24 mouse cellular contexts compared by ENCODE assay signal in genomic region chr13:46540943-46541342, GRCm38 (mm10). TPM values are rescaled to one million over a fixed set of nuclear protein-coding genes. Genes with fewer than 3 reads are reported as not detected.
A peak's percentile ranks its signal among the peaks of the same experiment; 100 is the strongest.
DNase-seq lines count a peak whose midpoint lies in the region; ATAC-seq and TF ChIP-seq lines count a peak whose summit lies in the region.
"Had no signal": no experiment of that assay in that cellular context is flagged by ENCODE, and none has a peak within 500 bp of the region (broad histone marks: within the 10 kb centered on the region; RNA-seq: fewer than 3 reads in every experiment).

No protein-coding gene starts in this region.

- no peak overlapping the region for H3K4me3 ChIP-seq in hindbrain, embryonic 11.5 days (ENCODE audit: low read depth, low read length)
- H3K4me3 ChIP-seq in hindbrain, embryonic 13.5 days, result no peak overlapping the region
- H3K4me3 ChIP-seq in forebrain, postnatal 0 days (ENCODE audit: low read depth, low read length), result no peak overlapping the region

- no peak for ATAC-seq in hindbrain, embryonic 11.5 days (ENCODE audit: low FRiP score)
- no peak for ATAC-seq in hindbrain, embryonic 13.5 days (ENCODE audit: low FRiP score)
- peak; percentile 34; the same call in 1 of the 2 replicates for ATAC-seq in forebrain, postnatal 0 days
- ATAC-seq: inflammation-experienced regulatory T-cells, adult 6 months; liver, postnatal 0 days; lung, postnatal 0 days; midbrain, embryonic 16.5 days; Patski had no signal

- no peaks in the 10 kb centered on the region for H3K9me3 ChIP-seq in hindbrain, embryonic 11.5 days (ENCODE audit: control insufficient read depth, low read length)
- H3K9me3 ChIP-seq in hindbrain, embryonic 13.5 days, result no peaks in the 10 kb centered on the region
- H3K9me3 ChIP-seq in forebrain, postnatal 0 days (ENCODE audit: low read length), result no peaks in the 10 kb centered on the region

- no peak overlapping the region for H3K9ac ChIP-seq in hindbrain, embryonic 11.5 days (ENCODE audit: low read depth, low read length)
- no peak overlapping the region for H3K9ac ChIP-seq in hindbrain, embryonic 13.5 days
- H3K9ac ChIP-seq in forebrain, postnatal 0 days, result no peak overlapping the region
- H3K9ac ChIP-seq: liver, postnatal 0 days had no signal

- DNase-seq in hindbrain, embryonic 11.5 days (ENCODE audit: low spot score), result peak; percentile 24
- DNase-seq in Muller cell, postnatal 12 days (ENCODE audit: inconsistent ontology term), result peak; percentile 90
- peak; percentile 19 for DNase-seq in embryo, embryonic 11 days
- no peak for DNase-seq in forebrain, postnatal 0 days
- DNase-seq in frontal cortex, postnatal 14 days (ENCODE audit: low spot score in 2 of 2), result no peak
- no peak for DNase-seq in cerebellum, postnatal 4 days (ENCODE audit: low spot score in 2 of 2)
- DNase-seq: adrenal gland, adult 2 months; cerebellum, adult 18-20 months; cerebellum, postnatal 14 days; gastrocnemius, postnatal 36 days; heart, postnatal 4 days; kidney, adult 8-10 months; kidney, postnatal 10 days; liver, postnatal 0 days; right cerebral cortex, postnatal 14 days; thymus, adult 2 months had no signal

- H3K4me2 ChIP-seq in hindbrain, embryonic 11.5 days (replicated peaks; ENCODE audit: low read depth, low read length), result no peak overlapping the region
- H3K4me2 ChIP-seq in hindbrain, embryonic 13.5 days, result no peak overlapping the region
- H3K4me2 ChIP-seq in forebrain, postnatal 0 days (ENCODE audit: low read depth), result no peak overlapping the region
- H3K4me2 ChIP-seq: liver, embryonic 11.5 days had no signal

- WGBS in hindbrain, embryonic 11.5 days, result 56% methylated on average over 5 of the region's 5 CpGs
- 40% methylated on average over 5 of the region's 5 CpGs for WGBS in hindbrain, embryonic 13.5 days
- WGBS in forebrain, postnatal 0 days, result 35% methylated on average over 5 of the region's 5 CpGs

- no peaks in the 10 kb centered on the region for H3K4me1 ChIP-seq in hindbrain, embryonic 11.5 days (replicated peaks; ENCODE audit: control insufficient read depth, insufficient read depth, low read length)
- peaks cover 17% of the 10 kb centered on the region for H3K4me1 ChIP-seq in hindbrain, embryonic 13.5 days (replicated peaks)
- H3K4me1 ChIP-seq in forebrain, postnatal 0 days (ENCODE audit: insufficient read depth), result no peaks in the 10 kb centered on the region; the same call in 1 of the 2 replicates

- no peaks in the 10 kb centered on the region for H3K36me3 ChIP-seq in hindbrain, embryonic 11.5 days (ENCODE audit: control insufficient read depth, insufficient read depth, low read length)
- no peaks in the 10 kb centered on the region for H3K36me3 ChIP-seq in hindbrain, embryonic 13.5 days
- no peaks in the 10 kb centered on the region for H3K36me3 ChIP-seq in forebrain, postnatal 0 days (ENCODE audit: insufficient read depth)

- TF ChIP-seq CTCF in forebrain, postnatal 0 days (IDR thresholded peaks at IDR 0.05; ENCODE audit: low read depth), result no peak

- H3K27me3 ChIP-seq in hindbrain, embryonic 11.5 days (ENCODE audit: control insufficient read depth, insufficient read depth, low read length), result no peaks in the 10 kb centered on the region
- no peaks in the 10 kb centered on the region for H3K27me3 ChIP-seq in hindbrain, embryonic 13.5 days
- no peaks in the 10 kb centered on the region for H3K27me3 ChIP-seq in forebrain, postnatal 0 days (ENCODE audit: insufficient read depth, low read length)
- H3K27me3 ChIP-seq: Patski had no signal

- no peak overlapping the region for H3K27ac ChIP-seq in hindbrain, embryonic 11.5 days (ENCODE audit: low read depth, low read length)
- H3K27ac ChIP-seq in hindbrain, embryonic 13.5 days, result no peak overlapping the region
- no peak overlapping the region for H3K27ac ChIP-seq in forebrain, postnatal 0 days (ENCODE audit: low read depth, low read length)
- H3K27ac ChIP-seq: macrophage; stomach, postnatal 0 days had no signal

RNA-seq across cellular contexts. Expression of gene Cap2, which starts 39.3 kb away (rescaled TPM):
- 7.1 TPM in 2 replicates for polyA plus RNA-seq in hindbrain, embryonic 11.5 days (2014; fragmentation: Nextera tagmentation; extraction: Ambion mirVana)
- polyA plus RNA-seq in hindbrain, embryonic 13.5 days (2015; fragmentation: Nextera tagmentation; extraction: Ambion mirVana), result 5.6 and 6.3 TPM in 2 replicates
- total RNA-seq in forebrain, postnatal 0 days (2014; rRNA removed), result 16.5 and 19.7 TPM in 2 replicates
- 9.9 and 14.6 TPM in 2 replicates for polyA plus RNA-seq in forebrain, postnatal 0 days (2015; fragmentation: Nextera tagmentation; extraction: Ambion mirVana)
- polyA plus RNA-seq: Patski had no signal

Comparison
In these comparisons a context has a peak if more than half of its experiments do, and no peak if none do; other contexts are left out.
1. DNase-seq: peak in hindbrain, embryonic 11.5 days (single experiment), Muller cell, postnatal 12 days (single experiment) and embryo, embryonic 11 days (single experiment); none in forebrain, postnatal 0 days (single experiment), frontal cortex, postnatal 14 days (0 of 2) and cerebellum, postnatal 4 days (0 of 2).